Mouse (Mus musculus): ENCODE data around the gene Tecpr2. TPM values are rescaled to one million over a fixed set of nuclear protein-coding genes. Genes with fewer than 3 reads are reported as not detected.
A peak's percentile ranks its signal among the peaks of the same experiment; 100 is the strongest.

The Tecpr2 gene
- polyA plus RNA-seq, 1 experiment from 2014 or later: 3.7 TPM

DNA sequence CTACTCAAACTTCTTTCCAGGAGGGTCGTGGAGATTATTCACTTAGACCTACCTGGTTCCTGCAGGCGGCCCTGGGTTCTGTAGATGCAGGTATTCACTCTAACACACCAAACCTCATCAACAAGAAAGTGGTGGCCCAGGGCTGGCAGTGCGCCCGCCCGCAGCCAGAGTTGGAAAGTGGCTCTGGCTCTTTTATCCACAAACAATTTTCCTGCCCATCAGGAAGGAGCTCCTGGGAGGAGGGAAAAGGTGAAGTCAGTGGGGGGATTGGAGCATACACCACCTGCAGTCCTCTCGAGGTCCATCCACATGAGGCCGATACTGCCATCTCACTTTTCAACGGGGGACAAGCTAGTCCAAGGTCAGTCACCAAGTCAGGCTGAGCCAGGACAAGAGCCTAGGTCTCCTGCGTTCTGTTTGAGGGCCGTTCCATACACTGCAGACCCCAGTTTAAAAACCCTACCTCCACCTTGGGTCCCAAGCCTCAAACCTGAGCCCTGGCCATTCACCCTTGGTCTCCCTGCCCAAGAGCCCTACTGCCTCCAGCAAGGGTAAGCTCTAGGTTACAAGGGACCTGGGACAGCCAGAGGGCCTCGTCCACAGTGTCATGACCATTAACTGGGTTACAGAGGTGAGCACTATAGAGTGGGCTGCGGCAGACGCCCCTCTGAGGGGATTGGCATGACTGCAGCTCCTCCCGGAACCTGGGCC, 89.0 kb downstream of the Tecpr2 start:
- Histone ChIP-seq H3K4me2 (ENCODE audit: low read depth, low read length) (peak overlapping the region; percentile 99), H3K4me1 (replicated peaks; ENCODE audit: control insufficient read depth, insufficient read depth, low read length) (peaks cover 14% of the 10 kb centered on the region; the same call in 1 of the 2 replicates), H3K27me3 (ENCODE audit: control insufficient read depth, insufficient read depth, low read depth, low read length) (no peaks in the 10 kb centered on the region), H3K27ac (ENCODE audit: low read length) (peak overlapping the region; percentile 80), H3K9me3 (ENCODE audit: control insufficient read depth, low read length) (no peaks in the 10 kb centered on the region), H3K36me3 (ENCODE audit: control insufficient read depth, insufficient read depth, low read length) (peaks cover 11% of the 10 kb centered on the region), H3K4me3 (ENCODE audit: low read length) (peak overlapping the region; percentile 92), H3K9ac (ENCODE audit: low read length) (peak overlapping the region; percentile 90)
- WGBS: 33% methylated on average over 14 of the region's 14 CpGs
- no peak for ATAC-seq (ENCODE audit: low read depth)

DNA sequence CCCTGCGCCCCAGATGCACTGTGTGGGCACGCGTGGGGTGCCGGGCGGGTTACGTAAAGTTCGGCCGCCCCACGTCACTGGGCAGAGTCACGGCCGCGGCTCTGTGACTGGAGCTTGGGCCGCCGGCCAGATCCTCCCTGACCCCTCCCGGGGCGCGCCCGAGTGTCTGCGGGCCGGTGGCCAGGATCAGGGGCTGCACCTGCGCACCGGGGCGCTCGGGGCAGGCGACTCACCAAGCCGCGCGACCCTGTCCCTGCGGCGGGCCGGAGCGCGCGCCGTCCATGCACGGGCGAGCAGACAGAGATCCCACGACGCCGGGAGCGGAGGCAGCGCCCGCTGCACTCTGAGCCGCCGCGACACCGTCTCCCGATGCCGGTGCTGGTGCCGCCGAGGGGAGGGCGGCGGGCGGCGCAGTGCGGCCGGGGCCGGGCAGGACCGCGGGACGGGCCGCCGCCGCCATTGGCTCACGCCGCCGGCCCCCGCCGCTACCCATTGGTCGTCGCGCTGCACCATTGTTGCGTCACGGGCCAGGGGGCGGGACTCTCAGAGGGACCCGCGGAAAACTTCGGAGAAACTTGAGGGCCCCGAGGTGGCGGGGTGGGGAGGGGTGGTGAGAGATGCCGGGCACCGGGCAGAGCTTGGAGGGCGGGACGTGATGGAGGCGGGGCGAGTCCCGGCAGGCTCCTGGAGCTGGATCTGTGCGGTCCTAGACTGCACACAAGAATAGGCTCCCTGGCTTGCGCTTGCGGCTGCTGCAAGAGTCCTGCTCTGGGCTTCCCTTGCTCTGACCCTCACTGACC, 89.7 kb downstream of the Tecpr2 start, which contains the start of gene Ankrd9:
Gene Ankrd9, minus strand, starts transcription at position 434 of the 800 bp plus-strand sequence.
- peak within 1 kb of the TSS; percentile 90 for H3K9ac ChIP-seq (ENCODE audit: low read length)
- H3K4me2 ChIP-seq (ENCODE audit: low read depth, low read length): peak within 1 kb of the TSS; percentile 99
- H3K27ac ChIP-seq (ENCODE audit: low read length): peak within 1 kb of the TSS; percentile 80
- H3K36me3 ChIP-seq (ENCODE audit: control insufficient read depth, insufficient read depth, low read length): peaks cover 9% of the 10 kb centered on the region
- no peaks in the 10 kb centered on the region for H3K27me3 ChIP-seq (ENCODE audit: control insufficient read depth, insufficient read depth, low read depth, low read length)
- H3K4me1 ChIP-seq (replicated peaks; ENCODE audit: control insufficient read depth, insufficient read depth, low read length): peaks cover 14% of the 10 kb centered on the region; the same call in 1 of the 2 replicates
- peak within 1 kb of the TSS; percentile 92 for H3K4me3 ChIP-seq (ENCODE audit: low read length)
- ATAC-seq (ENCODE audit: low read depth): peak; percentile 98
- WGBS: under 1% methylated on average over 64 of the region's 90 CpGs
- no peaks in the 10 kb centered on the region for H3K9me3 ChIP-seq (ENCODE audit: control insufficient read depth, low read length)

DNA sequence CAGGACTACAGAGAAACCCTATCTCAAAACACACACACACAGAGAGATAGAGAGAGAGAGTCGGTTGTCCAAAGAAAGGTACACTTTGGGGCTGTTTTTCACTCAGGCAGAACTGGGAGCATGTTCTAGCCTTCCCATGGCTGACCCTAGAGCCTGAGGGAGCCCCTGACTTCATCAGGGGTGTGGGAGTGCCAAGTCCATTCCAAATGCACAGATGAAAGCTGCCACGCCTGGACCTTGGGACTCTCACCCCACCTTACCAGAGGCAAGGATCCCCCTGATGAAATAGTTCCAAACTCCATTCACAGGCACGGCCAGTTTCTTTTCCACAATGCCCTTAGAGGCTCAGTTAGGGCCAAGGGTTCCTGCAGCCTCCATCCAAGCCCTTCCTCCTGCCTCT, 90.7 kb downstream of the Tecpr2 start:
- no peak overlapping the region for H3K4me2 ChIP-seq (ENCODE audit: low read depth, low read length)
- H3K4me3 ChIP-seq (ENCODE audit: low read length): no peak overlapping the region
- peaks cover 24% of the 10 kb centered on the region for H3K4me1 ChIP-seq (replicated peaks; ENCODE audit: control insufficient read depth, insufficient read depth, low read length)
- peaks cover 9% of the 10 kb centered on the region for H3K36me3 ChIP-seq (ENCODE audit: control insufficient read depth, insufficient read depth, low read length)
- no peaks in the 10 kb centered on the region for H3K9me3 ChIP-seq (ENCODE audit: control insufficient read depth, low read length)
- H3K27ac ChIP-seq (ENCODE audit: low read length): no peak overlapping the region
- H3K9ac ChIP-seq (ENCODE audit: low read length): no peak overlapping the region
- H3K27me3 ChIP-seq (ENCODE audit: control insufficient read depth, insufficient read depth, low read depth, low read length): no peaks in the 10 kb centered on the region
- no peak for ATAC-seq (ENCODE audit: low read depth)
- 78% methylated on average over 3 of the region's 3 CpGs for WGBS

DNA sequence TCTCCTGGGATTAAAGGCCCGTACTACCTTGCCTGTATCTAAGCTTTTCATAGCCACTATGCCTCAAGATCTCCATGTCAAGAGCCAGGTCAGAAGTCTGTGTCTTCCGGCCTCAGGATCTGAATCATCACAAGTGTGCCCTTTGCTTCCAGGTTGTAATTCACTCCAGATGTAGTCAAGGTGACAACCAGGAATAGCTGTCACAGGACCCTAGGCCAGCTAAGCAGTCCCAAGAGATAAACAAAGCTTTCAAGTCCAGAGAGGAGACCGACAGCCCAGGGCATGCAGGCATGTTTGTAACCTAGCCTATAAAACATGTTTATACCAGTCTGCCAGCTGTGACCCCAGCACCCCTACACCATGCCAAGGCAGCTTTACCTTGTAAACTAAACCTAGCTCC, 92.7 kb downstream of the Tecpr2 start:
- Histone ChIP-seq H3K4me2 (ENCODE audit: low read depth, low read length) (no peak overlapping the region), H3K9me3 (ENCODE audit: control insufficient read depth, low read length) (no peaks in the 10 kb centered on the region), H3K27ac (ENCODE audit: low read length) (no peak overlapping the region), H3K9ac (ENCODE audit: low read length) (no peak overlapping the region), H3K27me3 (ENCODE audit: control insufficient read depth, insufficient read depth, low read depth, low read length) (no peaks in the 10 kb centered on the region), H3K4me1 (replicated peaks; ENCODE audit: control insufficient read depth, insufficient read depth, low read length) (peaks cover 25% of the 10 kb centered on the region), H3K4me3 (ENCODE audit: low read length) (no peak overlapping the region), H3K36me3 (ENCODE audit: control insufficient read depth, insufficient read depth, low read length) (peaks cover 4% of the 10 kb centered on the region; the same call in 1 of the 2 replicates)
- no peak for ATAC-seq (ENCODE audit: low read depth)
- WGBS: 75% methylated on average over 3 of the region's 3 CpGs

DNA sequence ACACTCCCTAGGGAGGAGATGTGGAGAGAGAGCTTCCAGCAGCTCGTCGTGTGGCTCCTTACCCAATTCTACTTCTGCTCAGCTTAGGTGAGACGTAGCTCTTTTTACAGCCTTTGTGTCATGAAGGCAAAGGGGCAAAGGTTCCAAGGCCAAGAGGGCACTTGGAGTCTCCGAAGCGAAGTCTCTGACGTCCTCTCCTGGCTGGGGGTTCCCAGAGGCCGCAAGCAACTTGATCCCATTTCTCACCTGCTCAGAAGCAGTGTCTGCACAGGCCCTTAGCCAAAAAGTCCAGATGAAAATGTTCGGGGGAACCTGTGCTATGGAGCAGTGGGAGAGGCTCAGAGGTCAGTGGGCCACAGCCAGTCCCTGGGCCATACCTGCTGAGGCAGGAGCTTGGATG, 94.0 kb downstream of the Tecpr2 start:
- no peaks in the 10 kb centered on the region for H3K36me3 ChIP-seq (ENCODE audit: control insufficient read depth, insufficient read depth, low read length)
- no peaks in the 10 kb centered on the region for H3K9me3 ChIP-seq (ENCODE audit: control insufficient read depth, low read length)
- H3K27ac ChIP-seq (ENCODE audit: low read length): no peak overlapping the region
- ATAC-seq (ENCODE audit: low read depth): no peak
- H3K27me3 ChIP-seq (ENCODE audit: control insufficient read depth, insufficient read depth, low read depth, low read length): no peaks in the 10 kb centered on the region
- no peak overlapping the region for H3K9ac ChIP-seq (ENCODE audit: low read length)
- H3K4me1 ChIP-seq (replicated peaks; ENCODE audit: control insufficient read depth, insufficient read depth, low read length): peaks cover 19% of the 10 kb centered on the region
- H3K4me3 ChIP-seq (ENCODE audit: low read length): no peak overlapping the region
- H3K4me2 ChIP-seq (ENCODE audit: low read depth, low read length): no peak overlapping the region
- 74% methylated on average over 8 of the region's 8 CpGs for WGBS

DNA sequence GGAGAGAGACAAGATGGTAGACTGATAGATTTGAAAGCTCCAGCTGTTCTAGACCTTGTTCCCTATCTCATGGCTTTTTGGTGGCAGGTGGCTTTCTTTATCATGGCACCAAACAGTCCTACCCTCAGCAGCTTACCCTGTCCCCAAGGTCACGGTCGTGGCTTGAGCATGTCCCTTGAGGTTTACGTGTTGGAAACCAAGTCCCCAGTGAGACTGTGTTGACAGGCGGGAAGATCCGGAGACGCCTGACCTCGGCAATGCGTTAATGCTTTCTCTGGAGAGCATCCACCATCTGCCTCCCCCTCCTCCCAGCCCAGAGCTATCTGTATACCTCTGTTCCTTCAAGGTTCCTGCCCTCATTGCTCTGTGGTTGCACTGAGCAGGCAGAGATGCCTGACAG, 94.7 kb downstream of the Tecpr2 start:
- no peak overlapping the region for H3K27ac ChIP-seq (ENCODE audit: low read length)
- H3K9me3 ChIP-seq (ENCODE audit: control insufficient read depth, low read length): no peaks in the 10 kb centered on the region
- no peaks in the 10 kb centered on the region for H3K27me3 ChIP-seq (ENCODE audit: control insufficient read depth, insufficient read depth, low read depth, low read length)
- no peak overlapping the region for H3K9ac ChIP-seq (ENCODE audit: low read length)
- H3K4me1 ChIP-seq (replicated peaks; ENCODE audit: control insufficient read depth, insufficient read depth, low read length): peaks cover 14% of the 10 kb centered on the region
- H3K4me2 ChIP-seq (ENCODE audit: low read depth, low read length): no peak overlapping the region
- no peak for ATAC-seq (ENCODE audit: low read depth)
- H3K36me3 ChIP-seq (ENCODE audit: control insufficient read depth, insufficient read depth, low read length): no peaks in the 10 kb centered on the region
- 80% methylated on average over 8 of the region's 8 CpGs for WGBS
- H3K4me3 ChIP-seq (ENCODE audit: low read length): no peak overlapping the region

DNA sequence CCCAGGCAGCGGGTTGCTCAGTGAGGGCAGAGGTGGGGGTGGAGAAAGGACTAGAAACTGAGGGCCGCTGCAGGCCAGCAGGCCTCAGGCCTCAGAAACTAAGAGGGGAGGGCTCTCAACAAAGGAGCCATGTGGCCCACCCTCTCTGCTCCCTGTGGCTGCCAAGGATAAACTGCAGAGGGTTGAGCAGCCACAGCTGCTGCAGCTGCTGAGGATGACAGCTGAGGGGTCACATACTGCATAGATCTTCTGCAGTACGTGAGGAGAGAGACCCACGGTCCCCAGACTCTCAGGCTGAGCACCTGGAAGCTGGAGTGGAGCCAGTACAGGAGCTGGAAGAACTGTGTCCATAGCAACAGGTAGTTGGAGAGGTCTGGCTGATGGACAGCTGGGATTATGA, 95.5 kb downstream of the Tecpr2 start:
- H3K4me1 ChIP-seq (replicated peaks; ENCODE audit: control insufficient read depth, insufficient read depth, low read length): peaks cover 11% of the 10 kb centered on the region
- no peak overlapping the region for H3K4me3 ChIP-seq (ENCODE audit: low read length)
- no peak overlapping the region for H3K4me2 ChIP-seq (ENCODE audit: low read depth, low read length)
- no peak overlapping the region for H3K9ac ChIP-seq (ENCODE audit: low read length)
- ATAC-seq (ENCODE audit: low read depth): peak; percentile 83
- no peaks in the 10 kb centered on the region for H3K27me3 ChIP-seq (ENCODE audit: control insufficient read depth, insufficient read depth, low read depth, low read length)
- no peaks in the 10 kb centered on the region for H3K9me3 ChIP-seq (ENCODE audit: control insufficient read depth, low read length)
- H3K36me3 ChIP-seq (ENCODE audit: control insufficient read depth, insufficient read depth, low read length): no peaks in the 10 kb centered on the region
- H3K27ac ChIP-seq (ENCODE audit: low read length): no peak overlapping the region
- 30% methylated on average over 4 of the region's 4 CpGs for WGBS

DNA sequence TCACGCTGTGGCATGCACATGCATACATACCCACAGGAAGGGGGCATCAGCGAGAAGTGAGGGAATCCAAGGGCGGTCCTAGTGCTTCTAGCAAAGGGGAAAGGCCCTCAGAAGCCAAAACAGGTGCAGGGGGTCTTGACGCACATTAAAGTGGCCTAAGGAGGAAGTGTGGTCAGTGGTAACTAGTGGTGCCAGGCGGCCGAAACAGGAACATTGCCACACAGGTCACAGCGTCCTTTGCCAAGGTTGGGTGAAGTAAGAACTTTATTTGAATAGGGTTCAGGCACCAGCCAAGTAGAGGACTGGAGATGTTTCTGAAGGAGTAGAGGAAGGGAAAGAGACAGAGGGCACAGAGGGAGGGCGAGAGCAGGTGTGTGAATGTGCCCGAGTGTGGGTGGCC, 96.1 kb downstream of the Tecpr2 start:
- WGBS: 72% methylated on average over 9 of the region's 9 CpGs
- no peak overlapping the region for H3K4me2 ChIP-seq (ENCODE audit: low read depth, low read length)
- H3K4me3 ChIP-seq (ENCODE audit: low read length): no peak overlapping the region
- no peak overlapping the region for H3K27ac ChIP-seq (ENCODE audit: low read length)
- no peak overlapping the region for H3K9ac ChIP-seq (ENCODE audit: low read length)
- ATAC-seq (ENCODE audit: low read depth): no peak
- H3K4me1 ChIP-seq (replicated peaks; ENCODE audit: control insufficient read depth, insufficient read depth, low read length): peaks cover 11% of the 10 kb centered on the region
- no peaks in the 10 kb centered on the region for H3K36me3 ChIP-seq (ENCODE audit: control insufficient read depth, insufficient read depth, low read length)
- no peaks in the 10 kb centered on the region for H3K9me3 ChIP-seq (ENCODE audit: control insufficient read depth, low read length)
- H3K27me3 ChIP-seq (ENCODE audit: control insufficient read depth, insufficient read depth, low read depth, low read length): no peaks in the 10 kb centered on the region
